Comparison of ENCODE assay signal across 8 mouse cellular contexts in genomic region chr11:88585171-88585632, GRCm38 (mm10).
DNase-seq lines count a peak whose midpoint lies in the region; ATAC-seq and TF ChIP-seq lines count a peak whose summit lies in the region.

No protein-coding gene starts in this region.

- H3K27me3 ChIP-seq in lung, embryonic 16.5 days (ENCODE audit: control insufficient read depth, insufficient read depth, low read depth, low read length) = no peaks in the 10 kb centered on the region
- no peaks in the 10 kb centered on the region for H3K27me3 ChIP-seq in forebrain, embryonic 15.5 days
- H3K27me3 ChIP-seq in hindbrain, postnatal 0 days (ENCODE audit: insufficient read depth, low read length) = no peaks in the 10 kb centered on the region
- H3K27me3 ChIP-seq in neural tube, embryonic 14.5 days (ENCODE audit: control insufficient read depth, insufficient read depth, low read length) = no peaks in the 10 kb centered on the region
- no peaks in the 10 kb centered on the region for H3K27me3 ChIP-seq in liver, embryonic 11.5 days (replicated peaks; ENCODE audit: control insufficient read depth, insufficient read depth, low read length)

- H3K4me3 ChIP-seq in lung, embryonic 16.5 days (ENCODE audit: low read length) = no peak overlapping the region
- H3K4me3 ChIP-seq in forebrain, embryonic 15.5 days = no peak overlapping the region
- H3K4me3 ChIP-seq in hindbrain, postnatal 0 days (ENCODE audit: low read length) = no peak overlapping the region
- H3K4me3 ChIP-seq in neural tube, embryonic 14.5 days (ENCODE audit: low read depth, low read length) = no peak overlapping the region
- no peak overlapping the region for H3K4me3 ChIP-seq in liver, embryonic 11.5 days (ENCODE audit: low read depth, low read length)

- H3K9me3 ChIP-seq in lung, embryonic 16.5 days (ENCODE audit: control insufficient read depth, low read length) = no peaks in the 10 kb centered on the region
- H3K9me3 ChIP-seq in forebrain, embryonic 15.5 days = no peaks in the 10 kb centered on the region
- no peaks in the 10 kb centered on the region for H3K9me3 ChIP-seq in hindbrain, postnatal 0 days (ENCODE audit: low read length)
- no peaks in the 10 kb centered on the region for H3K9me3 ChIP-seq in neural tube, embryonic 14.5 days (ENCODE audit: control insufficient read depth, low read length)
- no peaks in the 10 kb centered on the region for H3K9me3 ChIP-seq in liver, embryonic 11.5 days (ENCODE audit: control insufficient read depth, low read length)

- WGBS in lung, embryonic 16.5 days = 21% methylated on average over 10 of the region's 10 CpGs
- 1% methylated on average over 10 of the region's 10 CpGs for WGBS in forebrain, embryonic 15.5 days
- 12% methylated on average over 10 of the region's 10 CpGs for WGBS in hindbrain, postnatal 0 days
- 4% methylated on average over 10 of the region's 10 CpGs for WGBS in neural tube, embryonic 14.5 days
- WGBS in liver, embryonic 11.5 days = 51% methylated on average over 10 of the region's 10 CpGs

- DNase-seq in lung, postnatal 25 days (ENCODE audit: low spot score) = no peak
- peak; percentile 78 for DNase-seq in hindbrain, postnatal 0 days (ENCODE audit: low spot score)
- DNase-seq in adrenal gland, adult 18-20 months (ENCODE audit: low spot score in 2 of 2) = no peak
- no peak for DNase-seq in thymus, adult 18-20 months
- DNase-seq in liver, embryonic 11.5 days (ENCODE audit: low spot score) = no peak

- H3K36me3 ChIP-seq in lung, embryonic 16.5 days (ENCODE audit: control insufficient read depth, insufficient read depth, low read length) = no peaks in the 10 kb centered on the region
- no peaks in the 10 kb centered on the region for H3K36me3 ChIP-seq in forebrain, embryonic 15.5 days
- no peaks in the 10 kb centered on the region for H3K36me3 ChIP-seq in hindbrain, postnatal 0 days (ENCODE audit: insufficient read depth, low read length)
- no peaks in the 10 kb centered on the region; the same call in 1 of the 2 replicates for H3K36me3 ChIP-seq in neural tube, embryonic 14.5 days (ENCODE audit: control insufficient read depth, insufficient read depth, low read length)
- H3K36me3 ChIP-seq in liver, embryonic 11.5 days (ENCODE audit: control insufficient read depth, insufficient read depth, low read length) = peaks cover 6% of the 10 kb centered on the region; the same call in 1 of the 2 replicates

- H3K27ac ChIP-seq in lung, embryonic 16.5 days (ENCODE audit: low read length) = peak overlapping the region; percentile 10
- H3K27ac ChIP-seq in forebrain, embryonic 15.5 days (replicated peaks) = peak overlapping the region; percentile 87
- peak overlapping the region; percentile 84 for H3K27ac ChIP-seq in hindbrain, postnatal 0 days
- peak overlapping the region; percentile 78 for H3K27ac ChIP-seq in neural tube, embryonic 14.5 days (ENCODE audit: low read depth, low read length)
- no peak overlapping the region; the same call in 1 of the 2 replicates for H3K27ac ChIP-seq in liver, embryonic 11.5 days (ENCODE audit: low read depth, low read length)

- peak overlapping the region; percentile 45; the same call in 1 of the 2 replicates for H3K9ac ChIP-seq in lung, embryonic 16.5 days (ENCODE audit: low read length)
- peak overlapping the region; percentile 13; the same call in 1 of the 2 replicates for H3K9ac ChIP-seq in forebrain, embryonic 15.5 days (replicated peaks)
- H3K9ac ChIP-seq in hindbrain, postnatal 0 days (replicated peaks; ENCODE audit: low read length) = peak overlapping the region; percentile 31; the same call in 1 of the 2 replicates
- H3K9ac ChIP-seq in neural tube, embryonic 14.5 days (replicated peaks; ENCODE audit: low read depth, low read length) = no peak overlapping the region
- H3K9ac ChIP-seq in liver, embryonic 11.5 days (ENCODE audit: low read depth, low read length) = no peak overlapping the region

- ATAC-seq in lung, embryonic 16.5 days (ENCODE audit: low read depth) = peak; percentile 45
- peak; percentile 71 for ATAC-seq in forebrain, embryonic 15.5 days (replicated peaks)
- peak; percentile 62 for ATAC-seq in hindbrain, postnatal 0 days
- ATAC-seq in neural tube, embryonic 14.5 days (ENCODE audit: low read depth) = peak; percentile 28; the same call in 1 of the 2 replicates
- no peak for ATAC-seq in liver, embryonic 11.5 days (replicated peaks; ENCODE audit: low FRiP score)

- H3K4me1 ChIP-seq in lung, embryonic 16.5 days (replicated peaks; ENCODE audit: control insufficient read depth, insufficient read depth, low read length) = peaks cover 53% of the 10 kb centered on the region
- peaks cover 96% of the 10 kb centered on the region for H3K4me1 ChIP-seq in forebrain, embryonic 15.5 days
- H3K4me1 ChIP-seq in hindbrain, postnatal 0 days (ENCODE audit: insufficient read depth, low read length) = peaks cover 67% of the 10 kb centered on the region
- H3K4me1 ChIP-seq in neural tube, embryonic 14.5 days (ENCODE audit: control insufficient read depth, insufficient read depth, low read length) = peaks cover 87% of the 10 kb centered on the region
- H3K4me1 ChIP-seq in liver, embryonic 11.5 days (replicated peaks; ENCODE audit: control insufficient read depth, insufficient read depth, low read length) = peaks cover 35% of the 10 kb centered on the region

- no peak for TF ChIP-seq CTCF in hindbrain, postnatal 0 days (IDR thresholded peaks at IDR 0.05; ENCODE audit: low read depth)

- H3K4me2 ChIP-seq in lung, embryonic 16.5 days (ENCODE audit: low read depth, low read length) = no peak overlapping the region
- 0 out of 2 replicates have a peak overlapping the region, but pooled peaks have one; percentile 1 for H3K4me2 ChIP-seq in forebrain, embryonic 15.5 days (replicated peaks)
- 0 out of 2 replicates have a peak overlapping the region, but pooled peaks have one; percentile 18 for H3K4me2 ChIP-seq in hindbrain, postnatal 0 days (ENCODE audit: low read depth, low read length)
- H3K4me2 ChIP-seq in neural tube, embryonic 14.5 days (ENCODE audit: low read depth, low read length) = peak overlapping the region; percentile 7; the same call in 1 of the 2 replicates
- no peak overlapping the region for H3K4me2 ChIP-seq in liver, embryonic 11.5 days

Comparison
In these comparisons a context has a peak if more than half of its experiments do, and no peak if none do; other contexts are left out.
1. H3K4me2 ChIP-seq: peak in forebrain, embryonic 15.5 days (single experiment), hindbrain, postnatal 0 days (single experiment) and neural tube, embryonic 14.5 days (single experiment); none in lung, embryonic 16.5 days (single experiment) and liver, embryonic 11.5 days (single experiment).
2. H3K9ac ChIP-seq: peak in lung, embryonic 16.5 days (single experiment), forebrain, embryonic 15.5 days (single experiment) and hindbrain, postnatal 0 days (single experiment); none in neural tube, embryonic 14.5 days (single experiment) and liver, embryonic 11.5 days (single experiment).